Mouse (Mus musculus) large intestine, adult 2 months (tissue): ENCODE measurements around the gene Trim8. TPM values are rescaled to one million over a fixed set of nuclear protein-coding genes. Genes with fewer than 3 reads are reported as not detected.

Experiments
- DNase-seq: peaks from one replicate; pipeline ENCODE4 v3.0.0-alpha.2; 2012; ENCODE audit warnings: low read depth, low spot score
- WGBS: fragments of 180-500 bp; shearing (Covaris S2); methylation state at CpG from one replicate; pipeline ENCODE4 v1.1.7; 2018; 5-methylcytosine and 5-hydroxymethylcytosine counted together
- polyA plus RNA-seq: library from polyadenylated mRNA; depleted of rRNA; stranded (reverse); fragments of >200 nt; gene quantifications from 2 replicates; pipeline ENCODE4 v1.2.3, GENCODE M21; 2012

The Trim8 gene
- polyA plus RNA-seq, 1 experiment = 16.4 TPM

DNA sequence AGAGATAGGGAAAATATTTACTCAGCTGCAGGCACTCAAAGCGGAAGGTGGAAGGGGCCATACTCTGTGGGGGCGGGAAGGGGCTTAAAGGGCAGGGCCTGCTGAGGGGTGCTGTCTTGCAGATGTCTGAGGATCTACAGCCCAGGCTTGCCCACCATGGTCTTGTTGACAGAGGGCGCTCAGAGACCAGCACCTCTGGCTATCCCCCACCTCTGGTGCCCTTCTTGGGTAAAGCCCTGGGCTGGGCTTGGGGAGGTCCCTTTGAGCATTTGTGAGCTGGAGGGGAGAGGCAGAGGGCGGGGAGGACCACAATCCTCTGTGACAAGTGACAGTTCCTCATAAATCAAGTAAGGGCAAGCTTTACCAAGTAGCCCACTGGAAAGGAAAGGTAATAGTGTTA lies 31.6 kb downstream of the Trim8 start:
- WGBS = 41% methylated on average over 4 of the region's 4 CpGs
- no peak for DNase-seq

DNA sequence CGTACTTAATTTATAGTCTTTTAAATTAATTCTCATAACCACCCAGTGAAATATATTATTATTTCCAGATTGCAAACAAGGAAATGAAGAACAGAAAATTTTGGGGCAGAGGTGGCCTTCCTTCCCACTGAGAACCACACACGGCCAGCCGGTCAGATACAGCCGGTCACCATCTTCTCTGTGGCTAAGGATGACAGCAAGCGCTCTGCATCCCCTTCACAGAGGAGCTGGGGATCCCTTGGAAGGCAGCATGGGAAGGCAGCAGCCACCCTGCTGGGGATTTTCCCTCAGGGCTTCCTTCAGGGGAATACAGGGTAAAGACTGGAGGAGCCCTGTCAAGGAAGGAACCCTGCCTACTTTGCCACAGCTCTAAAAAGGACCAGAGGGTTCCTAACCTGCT lies 32.0 kb downstream of the Trim8 start:
- WGBS = 52% methylated on average over 5 of the region's 5 CpGs
- no peak for DNase-seq

DNA sequence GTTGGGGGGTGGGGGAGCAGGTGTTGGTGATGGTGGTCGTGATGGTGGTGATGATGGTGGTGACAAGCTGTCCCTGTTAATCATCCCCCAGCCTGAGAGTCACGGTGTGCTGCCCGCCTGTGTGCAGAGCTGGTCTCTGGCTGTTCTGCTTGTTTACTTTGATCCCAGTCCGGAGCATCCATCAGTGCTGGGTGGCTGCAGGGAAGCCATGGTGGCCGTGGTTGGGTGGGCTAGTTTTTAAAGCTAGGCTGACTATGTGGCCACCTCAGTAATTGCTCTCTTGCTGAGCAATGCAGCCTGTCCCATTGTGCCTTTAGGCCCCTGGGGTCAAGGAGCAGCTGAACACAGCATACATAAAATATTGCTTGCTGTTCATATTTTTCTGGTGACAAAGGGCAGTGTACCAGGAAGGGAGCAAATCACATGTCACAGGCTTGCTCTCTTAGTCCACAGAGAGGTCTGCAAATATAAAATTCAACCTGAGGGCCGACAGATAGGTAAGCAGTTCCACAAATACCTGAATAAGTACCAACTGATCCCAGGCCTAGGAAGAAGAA lies 33.1 kb downstream of the Trim8 start:
- 51% methylated on average over 6 of the region's 6 CpGs for WGBS
- no peak for DNase-seq

DNA sequence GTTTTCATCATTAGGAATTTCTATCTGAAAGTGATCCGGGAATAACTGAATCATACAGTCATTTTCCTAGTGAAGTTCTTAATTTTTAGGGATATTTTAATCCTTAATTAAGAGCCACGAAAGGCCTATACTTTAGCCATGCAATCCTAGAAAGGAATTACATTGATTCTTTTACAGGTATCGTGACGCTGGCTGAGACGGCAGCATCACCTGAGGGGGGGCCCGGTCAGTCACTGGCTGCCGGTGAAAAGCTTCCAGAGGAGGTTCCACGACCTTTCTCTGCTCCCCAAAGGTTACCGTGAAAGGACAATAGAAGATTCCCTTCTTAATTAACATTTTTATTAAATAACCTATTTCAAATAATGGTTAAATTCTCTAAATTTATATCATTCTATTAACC lies 35.9 kb downstream of the Trim8 start:
- no peak for DNase-seq
- WGBS = 94% methylated on average over 9 of the region's 9 CpGs

DNA sequence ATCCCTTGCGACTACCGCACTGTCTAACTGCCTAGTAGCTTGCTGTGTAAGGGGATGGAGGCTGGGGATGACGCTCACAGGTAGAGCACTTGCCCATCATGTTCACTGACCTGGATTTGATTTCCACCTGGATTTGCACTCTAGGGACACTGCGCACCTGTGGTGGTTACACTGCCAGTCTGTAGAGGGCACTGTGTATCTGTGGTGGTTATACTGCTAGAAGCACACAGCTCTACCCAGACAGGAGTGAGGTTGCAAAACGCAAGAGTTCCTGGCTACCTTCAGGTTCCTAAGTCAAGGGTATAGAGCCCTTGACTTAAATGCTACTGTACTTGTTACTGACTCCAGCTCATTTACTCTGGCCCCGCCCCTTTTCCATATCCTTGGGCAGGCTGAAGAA lies 36.7 kb downstream of the Trim8 start:
- DNase-seq = no peak
- 76% methylated on average over 6 of the region's 6 CpGs for WGBS

DNA sequence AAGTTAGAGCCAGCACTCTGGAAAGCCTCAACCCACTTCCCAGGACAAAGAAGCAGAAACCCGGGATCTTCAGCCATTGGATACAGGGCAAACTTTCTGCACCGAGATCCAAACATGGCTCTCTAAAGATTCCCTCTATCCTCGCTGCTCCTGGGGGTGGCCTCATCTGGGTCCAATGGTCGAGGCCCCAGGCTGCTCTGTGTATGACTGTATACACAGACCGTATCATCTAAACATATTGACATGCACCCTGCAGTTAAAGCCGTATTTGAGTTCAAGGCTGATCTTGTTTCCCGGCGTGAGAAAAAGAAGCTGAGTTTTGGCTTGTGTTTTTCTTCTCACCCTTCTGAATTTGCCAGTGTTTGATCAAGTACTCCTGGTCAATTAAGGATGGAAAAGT lies 41.2 kb downstream of the Trim8 start:
- no peak for DNase-seq
- WGBS = 62% methylated on average over 8 of the region's 8 CpGs

DNA sequence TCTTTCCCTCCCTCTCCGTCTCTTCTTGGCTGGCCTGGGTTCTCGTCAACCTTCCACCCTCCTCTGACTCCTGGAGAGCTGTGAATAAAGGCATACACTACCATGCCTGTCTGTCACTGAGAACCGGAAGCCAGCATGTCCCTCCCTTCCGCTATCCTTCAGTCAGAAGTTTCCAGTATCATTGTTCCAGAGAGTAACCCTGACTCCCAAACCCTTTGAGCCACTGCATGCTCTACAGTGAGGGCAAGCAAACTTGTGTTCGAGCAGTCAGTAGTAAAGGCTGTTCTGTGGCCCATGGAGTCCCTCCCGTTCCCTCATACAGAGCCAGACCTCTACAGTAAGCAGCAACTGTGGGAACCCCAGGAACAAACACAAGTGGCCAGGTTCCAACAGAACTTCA lies 46.1 kb downstream of the Trim8 start:
- 86% methylated on average over 6 of the region's 6 CpGs for WGBS
- DNase-seq = no peak

DNA sequence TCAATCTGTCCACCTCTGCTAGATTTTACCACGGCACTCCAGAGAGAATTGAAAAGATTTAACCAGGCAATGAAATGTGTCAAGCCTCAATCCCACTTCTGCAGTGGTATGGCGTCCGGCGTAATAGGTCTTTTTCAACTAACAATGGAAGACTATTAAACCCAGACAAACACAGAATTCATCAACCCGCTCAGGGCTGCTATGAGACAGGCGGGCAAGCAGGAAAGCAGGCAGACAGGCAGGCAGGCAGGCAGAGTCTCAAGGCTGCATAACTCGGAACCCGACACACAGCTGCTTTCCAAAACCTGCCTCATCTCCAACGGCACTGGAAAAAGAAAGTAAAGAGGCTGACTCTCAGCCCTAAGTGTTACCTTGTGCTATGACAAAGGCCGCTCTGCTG lies 46.6 kb downstream of the Trim8 start:
- no peak for DNase-seq
- WGBS = 86% methylated on average over 10 of the region's 10 CpGs

DNA sequence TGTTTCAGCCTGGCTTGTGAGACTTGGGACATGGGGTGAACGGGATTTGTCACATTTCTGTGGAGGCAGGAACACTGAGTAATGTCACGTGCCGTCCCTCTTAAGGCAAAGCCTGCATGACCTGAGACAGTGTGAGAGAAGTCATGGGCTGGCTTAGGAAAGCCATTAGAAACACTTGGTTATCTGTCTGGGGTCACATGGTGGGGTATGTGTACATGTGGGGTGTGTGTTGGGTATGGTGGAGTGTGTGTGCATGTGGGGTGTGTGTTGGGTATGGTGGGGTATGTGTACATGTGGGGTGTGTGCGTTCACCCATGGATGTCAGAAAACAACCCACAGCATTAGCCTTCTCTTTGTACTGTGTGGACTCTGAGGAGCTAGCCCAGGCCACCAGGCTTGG lies 48.9 kb downstream of the Trim8 start:
- 90% methylated on average over 4 of the region's 4 CpGs for WGBS
- DNase-seq = no peak

DNA sequence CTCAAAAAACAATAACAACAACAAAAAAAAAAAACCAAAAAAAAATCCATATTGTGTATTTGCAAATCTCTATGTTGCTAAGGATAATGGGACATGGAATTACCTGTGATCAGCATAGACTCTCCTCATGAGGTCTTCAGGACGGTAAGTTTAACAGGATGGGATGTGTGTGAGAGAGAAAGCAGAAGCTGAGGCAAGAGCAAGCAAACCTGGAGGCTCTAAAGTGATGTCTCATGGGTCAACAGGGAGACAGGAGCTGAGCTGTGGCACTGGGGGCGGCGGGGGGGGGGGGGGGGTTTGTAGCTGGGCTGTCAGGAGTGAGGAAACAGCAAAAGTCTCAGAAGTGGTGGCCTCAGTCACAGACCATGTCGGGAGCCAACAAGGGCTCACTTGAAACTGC lies 51.0 kb downstream of the Trim8 start:
- DNase-seq = no peak
- 88% methylated on average over 4 of the region's 4 CpGs for WGBS

DNA sequence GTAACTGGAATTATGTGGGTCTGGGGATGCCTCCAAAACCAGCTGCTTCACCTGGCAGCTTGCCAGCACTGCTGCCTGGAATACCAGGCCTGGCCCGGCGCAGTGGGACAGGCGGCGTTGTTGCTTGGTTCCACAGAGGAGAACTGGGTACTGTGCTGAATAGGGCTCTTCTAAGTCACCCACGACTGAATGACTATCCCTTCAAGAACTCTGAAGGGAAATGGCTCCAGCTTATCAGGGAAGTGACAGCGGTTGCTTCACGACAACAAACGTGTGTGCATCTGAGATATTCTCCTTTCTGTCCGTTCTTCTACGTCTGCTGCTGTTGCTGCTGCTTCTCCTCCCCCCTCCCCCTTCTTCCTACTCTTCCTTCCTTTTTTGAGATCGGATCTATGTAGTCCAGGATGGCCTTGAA lies 52.0 kb downstream of the Trim8 start:
- WGBS = 64% methylated on average over 11 of the region's 11 CpGs
- DNase-seq = no peak

DNA sequence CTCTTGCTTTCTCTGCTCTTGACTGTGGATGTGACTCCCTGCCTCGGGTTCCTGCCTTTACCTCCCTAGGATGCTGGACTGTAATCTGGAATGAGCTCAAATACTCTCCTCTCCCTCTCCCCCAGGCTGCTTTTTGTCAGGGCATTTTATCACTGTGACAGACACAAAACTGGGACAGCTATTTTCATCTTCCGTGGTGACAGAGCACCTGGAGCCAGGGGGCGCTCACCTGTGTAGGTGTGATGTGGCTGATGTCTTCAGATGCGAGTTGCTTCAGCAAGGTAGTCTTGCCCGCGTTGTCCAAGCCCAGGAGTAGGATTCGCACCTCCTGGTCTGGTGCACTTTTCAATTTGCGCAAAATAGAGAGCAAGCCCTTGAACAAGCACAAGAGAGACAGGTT lies 56.5 kb downstream of the Trim8 start:
- DNase-seq = no peak
- 85% methylated on average over 8 of the region's 8 CpGs for WGBS

DNA sequence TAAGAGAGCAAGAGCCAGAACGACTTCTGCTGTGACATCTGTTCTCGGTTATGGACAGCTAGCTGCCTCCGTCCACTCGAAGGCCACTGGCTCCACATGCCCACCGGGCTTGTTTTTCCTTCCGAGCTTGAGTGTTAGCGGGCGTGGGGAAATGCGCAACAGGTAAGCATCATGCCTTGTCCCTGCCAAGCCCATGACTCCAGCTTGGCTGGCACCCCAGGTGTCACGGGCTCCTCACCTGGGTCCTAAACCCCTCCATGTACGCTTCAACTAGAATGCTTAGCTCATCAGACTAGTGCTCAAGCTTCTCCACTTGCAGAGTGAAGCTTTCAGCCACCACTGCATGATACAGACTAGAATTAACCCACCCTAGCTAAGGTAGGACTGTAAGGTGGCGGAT lies 57.1 kb downstream of the Trim8 start:
- no peak for DNase-seq
- 65% methylated on average over 12 of the region's 12 CpGs for WGBS

DNA sequence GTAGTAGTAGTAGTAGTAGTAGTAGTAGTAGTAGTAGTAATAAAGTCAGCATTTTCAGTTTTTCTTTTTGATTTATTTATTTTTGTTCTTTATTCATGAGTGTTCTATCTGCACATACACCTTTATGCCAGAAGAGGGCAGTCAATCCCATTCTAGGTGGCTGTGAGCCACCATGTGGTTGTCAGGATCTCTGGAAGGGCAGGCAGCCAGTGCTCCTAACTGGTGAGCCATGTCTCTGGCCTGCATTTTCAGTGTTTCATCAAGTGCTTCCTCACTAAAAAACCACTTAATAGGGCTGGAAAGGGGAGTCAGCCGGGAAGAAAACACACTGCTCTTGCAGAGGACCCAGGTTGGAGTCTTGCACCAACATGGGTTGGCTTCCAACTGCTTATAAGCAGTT lies 60.6 kb downstream of the Trim8 start:
- DNase-seq = no peak

DNA sequence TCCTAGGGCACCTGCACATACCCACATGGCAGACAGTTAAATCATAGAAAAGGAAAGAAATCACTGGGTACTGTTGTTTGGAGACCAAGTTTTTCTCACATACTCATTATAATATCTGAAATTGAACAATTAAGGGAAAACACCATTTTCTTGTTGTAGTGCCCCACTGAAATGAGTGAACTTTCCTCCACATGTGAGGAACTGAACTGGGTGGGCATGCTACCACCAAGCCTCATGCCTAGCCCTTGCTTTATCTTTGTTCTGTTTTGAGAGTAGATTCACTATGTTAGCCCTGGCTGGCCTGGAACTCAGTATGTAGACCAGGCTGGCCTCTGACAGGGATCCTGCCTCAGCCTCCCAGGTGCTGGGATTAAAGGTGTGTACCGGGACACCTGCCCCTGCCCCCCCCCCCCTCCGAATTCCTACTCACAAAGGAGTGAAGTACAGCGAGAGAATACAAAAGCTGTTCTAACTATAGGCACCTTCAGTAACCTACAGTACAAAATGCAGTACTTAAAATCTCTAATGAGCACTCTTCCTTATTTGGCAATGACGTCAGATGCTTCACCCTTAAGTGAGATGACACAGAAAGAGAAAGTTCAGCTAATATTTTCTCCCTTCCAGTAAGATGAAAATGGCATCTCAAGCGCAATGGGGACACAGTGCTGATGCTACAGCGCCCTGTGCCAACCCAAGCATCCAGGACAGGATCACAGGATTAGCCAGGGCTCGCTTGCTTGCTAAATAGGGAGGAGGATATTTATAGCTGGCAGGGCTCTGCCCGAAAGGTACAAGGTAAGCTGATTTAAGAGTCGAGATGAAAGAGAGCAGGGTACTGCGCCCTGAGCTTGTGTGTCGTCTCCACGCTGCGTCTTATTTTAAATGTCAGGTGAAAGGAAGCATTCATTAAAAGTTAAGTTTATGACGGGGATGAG lies 61.3 kb downstream of the Trim8 start:
- no peak for DNase-seq
- 83% methylated on average over 14 of the region's 14 CpGs for WGBS

More for the DNA sequence above, 60.6 kb downstream of the Trim8 start:
- 33% methylated on average over 1 of the region's 1 CpGs for WGBS

DNA sequence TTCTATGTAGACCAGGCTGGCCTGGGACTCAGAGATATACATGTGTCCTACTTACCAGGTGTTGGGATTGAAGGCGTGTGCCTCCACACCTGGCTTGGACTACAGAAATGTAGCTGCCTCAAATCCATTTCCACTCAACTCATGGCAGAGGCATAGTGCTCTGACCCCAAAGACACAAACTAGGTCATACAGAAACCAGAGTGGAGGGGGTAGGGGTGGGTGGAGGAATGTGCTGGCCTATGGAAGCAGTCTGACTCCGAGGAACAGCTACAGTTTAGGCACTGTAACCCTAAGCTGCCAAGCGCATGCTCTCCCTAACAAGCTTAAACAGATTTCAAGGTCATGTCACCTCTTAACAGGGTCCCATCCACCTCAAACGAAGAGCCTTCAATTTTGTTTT lies 62.1 kb downstream of the Trim8 start:
- no peak for DNase-seq
- 79% methylated on average over 4 of the region's 4 CpGs for WGBS

DNA sequence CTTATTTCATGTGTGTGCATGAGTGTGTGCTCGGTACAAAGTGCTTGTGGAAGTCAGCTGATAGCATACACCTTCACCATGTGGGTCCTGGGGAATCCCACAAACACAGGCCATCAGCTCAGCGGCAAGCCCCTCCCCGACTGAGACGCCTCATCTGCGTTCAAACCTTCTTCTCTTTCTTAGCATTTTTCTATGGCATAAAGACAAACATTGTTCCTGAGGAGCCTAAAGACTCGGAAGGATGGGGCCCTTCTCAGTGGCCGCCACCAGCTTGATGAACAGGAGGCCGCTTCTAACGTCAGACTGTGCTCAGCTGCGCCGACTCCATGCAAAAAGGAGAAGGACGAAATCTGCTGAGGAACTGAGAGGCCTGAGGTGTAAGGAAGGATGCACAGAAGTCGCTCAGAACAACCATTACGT lies 62.6 kb downstream of the Trim8 start:
- no peak for DNase-seq
- WGBS = 86% methylated on average over 14 of the region's 14 CpGs
